Comparison of ENCODE assay signal across 10 mouse cellular contexts in genomic region chr17:34109038-34109805, GRCm38 (mm10). TPM values are rescaled to one million over a fixed set of nuclear protein-coding genes. Genes with fewer than 3 reads are reported as not detected.
A peak's percentile ranks its signal among the peaks of the same experiment; 100 is the strongest.
DNase-seq lines count a peak whose midpoint lies in the region; ATAC-seq and TF ChIP-seq lines count a peak whose summit lies in the region.
"Had no signal": no experiment of that assay in that cellular context is flagged by ENCODE, and none has a peak within 500 bp of the region (broad histone marks: within the 10 kb centered on the region; RNA-seq: fewer than 3 reads in every experiment).

No protein-coding gene starts in this region.

- no peak for ATAC-seq in heart, postnatal 0 days (ENCODE audit: insufficient read depth, low read depth)
- peak; percentile 33 for ATAC-seq in CD4-positive, CD25-positive, alpha-beta regulatory T cell, adult 4 months
- no peak for ATAC-seq in liver, postnatal 0 days

- peak; percentile 19; the same call in 1 of the 2 replicates for TF ChIP-seq CTCF in heart, postnatal 0 days (IDR thresholded peaks at IDR 0.05; ENCODE audit: low read depth)
- no peak for TF ChIP-seq CTCF in embryonic fibroblast, embryonic 13.5 days (IDR thresholded peaks at IDR 0.05; ENCODE audit: borderline replicate concordance, insufficient read depth, low read length)
- TF ChIP-seq CTCF in liver, postnatal 0 days (IDR thresholded peaks at IDR 0.05; ENCODE audit: low read depth) = peak; percentile 36

- no peak for TF ChIP-seq EP300 in heart, postnatal 0 days (IDR thresholded peaks at IDR 0.05; ENCODE audit: low read depth)
- no peak for TF ChIP-seq EP300 in liver, postnatal 0 days (IDR thresholded peaks at IDR 0.05; ENCODE audit: low read depth)

- 75% methylated on average over 14 of the region's 14 CpGs for WGBS in heart, postnatal 0 days
- 74% methylated on average over 14 of the region's 14 CpGs for WGBS in liver, postnatal 0 days (ENCODE audit: insufficient replicate concordance)

- H3K27ac ChIP-seq in heart, postnatal 0 days (ENCODE audit: low read depth) = 0 out of 2 replicates have a peak overlapping the region, but pooled peaks have one; percentile 34
- no peak overlapping the region for H3K27ac ChIP-seq in embryonic fibroblast, embryonic 13.5 days (ENCODE audit: insufficient read depth, low read length)
- H3K27ac ChIP-seq in liver, postnatal 0 days (ENCODE audit: low read depth) = no peak overlapping the region

- H3K36me3 ChIP-seq in heart, postnatal 0 days (replicated peaks; ENCODE audit: control insufficient read depth, insufficient read depth, low read length) = peaks cover 48% of the 10 kb centered on the region
- H3K36me3 ChIP-seq in liver, postnatal 0 days (replicated peaks; ENCODE audit: insufficient read depth, low read length) = peaks cover 46% of the 10 kb centered on the region

- H3K4me2 ChIP-seq in heart, postnatal 0 days (ENCODE audit: low read depth, low read length) = no peak overlapping the region
- no peak overlapping the region for H3K4me2 ChIP-seq in liver, postnatal 0 days (ENCODE audit: low read depth, low read length)

- no peak overlapping the region for H3K9ac ChIP-seq in heart, postnatal 0 days (replicated peaks; ENCODE audit: low read depth, low read length)
- no peak overlapping the region for H3K9ac ChIP-seq in liver, postnatal 0 days (replicated peaks)

- intact Hi-C loops in heart, postnatal 25 days (cut with DNase I) = no loop called here

- no peak for DNase-seq in heart, postnatal 0 days (ENCODE audit: low spot score)
- no peak for DNase-seq in heart, postnatal 25 days (ENCODE audit: low spot score)
- DNase-seq in liver, postnatal 0 days = no peak
- DNase-seq in ovary, adult 18-20 months (ENCODE audit: low spot score) = no peak
- no peak for DNase-seq in right cerebral cortex, postnatal 25 days
- DNase-seq in adrenal gland, adult 8-10 months = no peak

- H3K4me3 ChIP-seq in heart, postnatal 0 days (ENCODE audit: low read depth, low read length) = no peak overlapping the region
- H3K4me3 ChIP-seq in embryonic fibroblast, embryonic 13.5 days (ENCODE audit: insufficient read depth, low read length) = no peak overlapping the region
- no peak overlapping the region for H3K4me3 ChIP-seq in liver, postnatal 0 days (ENCODE audit: low read depth, low read length)

- H3K9me3 ChIP-seq in heart, postnatal 0 days (replicated peaks; ENCODE audit: control insufficient read depth, low read length) = peaks cover 5% of the 10 kb centered on the region; the same call in 1 of the 2 replicates
- H3K9me3 ChIP-seq in liver, postnatal 0 days (ENCODE audit: low read length) = no peaks in the 10 kb centered on the region

- H3K4me1 ChIP-seq in heart, postnatal 0 days (ENCODE audit: control insufficient read depth, insufficient read depth) = no peaks in the 10 kb centered on the region
- no peaks in the 10 kb centered on the region for H3K4me1 ChIP-seq in embryonic fibroblast, embryonic 13.5 days (ENCODE audit: control insufficient read depth, insufficient read depth, low read length)
- no peaks in the 10 kb centered on the region for H3K4me1 ChIP-seq in liver, postnatal 0 days (ENCODE audit: insufficient read depth)

- no peaks in the 10 kb centered on the region for H3K27me3 ChIP-seq in heart, postnatal 0 days (ENCODE audit: control insufficient read depth, insufficient read depth, low read length)
- H3K27me3 ChIP-seq in liver, postnatal 0 days (ENCODE audit: insufficient read depth, low read length) = no peaks in the 10 kb centered on the region

- peak; percentile 1; the same call in 1 of the 2 replicates for TF ChIP-seq POLR2A in embryonic fibroblast, embryonic 13.5 days (IDR thresholded peaks at IDR 0.05; ENCODE audit: low read depth, low read length)

RNA-seq across cellular contexts. Expression of gene H2-DMa, which starts 10.1 kb away (rescaled TPM):
- total RNA-seq in heart, postnatal 0 days (2014; rRNA removed; ENCODE audit: low replicate concordance) = 2.6 and 7.2 TPM in 2 replicates
- polyA plus RNA-seq in heart, postnatal 0 days (2015; fragmentation: Nextera tagmentation; extraction: Ambion mirVana) = 4.2 and 4.6 TPM in 2 replicates
- 1 to 10 TPM; 3.7 to 4.5 TPM for total RNA-seq in heart, postnatal 25 days (2021)
- 100 to 1,000 TPM; 144 to 205 TPM for polyA plus RNA-seq in CD4-positive, CD25-positive, alpha-beta regulatory T cell, adult 4 months (2017; shearing (Covaris generic))
- polyA plus RNA-seq in embryonic fibroblast, embryonic 13.5 days (2011; ENCODE audit: insufficient read length, low read depth, missing spikeins) = 8.2 and 10.0 TPM in 2 replicates
- polyA plus RNA-seq in liver, postnatal 0 days (2015; fragmentation: Nextera tagmentation; extraction: Ambion mirVana) = 9.7 and 11.9 TPM in 2 replicates
- total RNA-seq in adrenal gland, adult 8-10 months (2022) = 10 to 100 TPM; 12.2 to 24.6 (median 21.1) TPM

RNA-seq across cellular contexts. Expression of gene Brd2, which starts 13.2 kb away (rescaled TPM):
- 83.2 and 87.5 TPM in 2 replicates for total RNA-seq in heart, postnatal 0 days (2014; rRNA removed; ENCODE audit: low replicate concordance)
- polyA plus RNA-seq in heart, postnatal 0 days (2015; fragmentation: Nextera tagmentation; extraction: Ambion mirVana) = 33.4 and 38.4 TPM in 2 replicates
- total RNA-seq in heart, postnatal 25 days (2021) = 10 to 100 TPM; 72.9 to 75.8 TPM
- 100 to 1,000 TPM; 108 to 154 TPM for polyA plus RNA-seq in CD4-positive, CD25-positive, alpha-beta regulatory T cell, adult 4 months (2017; shearing (Covaris generic))
- 205 and 233 TPM in 2 replicates for polyA plus RNA-seq in embryonic fibroblast, embryonic 13.5 days (2011; ENCODE audit: insufficient read length, low read depth, missing spikeins)
- 29.2 and 32.5 TPM in 2 replicates for polyA plus RNA-seq in liver, postnatal 0 days (2015; fragmentation: Nextera tagmentation; extraction: Ambion mirVana)
- total RNA-seq in adrenal gland, adult 8-10 months (2022) = 100 to 1,000 TPM; 185 to 240 (median 215) TPM

RNA-seq across cellular contexts. Expression of gene H2-Oa, which starts 17.1 kb away (rescaled TPM):
- total RNA-seq in heart, postnatal 0 days (2014; rRNA removed; ENCODE audit: low replicate concordance) = not detected in 2 replicates
- not detected in 2 replicates for polyA plus RNA-seq in heart, postnatal 0 days (2015; fragmentation: Nextera tagmentation; extraction: Ambion mirVana)
- total RNA-seq in heart, postnatal 25 days (2021) = not detected
- 10 to 100 TPM; 56.0 to 68.2 TPM for polyA plus RNA-seq in CD4-positive, CD25-positive, alpha-beta regulatory T cell, adult 4 months (2017; shearing (Covaris generic))
- not detected in 2 replicates for polyA plus RNA-seq in embryonic fibroblast, embryonic 13.5 days (2011; ENCODE audit: insufficient read length, low read depth, missing spikeins)
- 0.72 and 0.85 TPM in 2 replicates for polyA plus RNA-seq in liver, postnatal 0 days (2015; fragmentation: Nextera tagmentation; extraction: Ambion mirVana)
- 1 to 10 TPM in 1 of 4 experiments, under 1 TPM in 3; 0.24 to 1.1 (median 0.64) TPM for total RNA-seq in adrenal gland, adult 8-10 months (2022)
- total RNA-seq: gastrocnemius, postnatal 4 days had no signal

RNA-seq across cellular contexts. Expression of gene H2-DMb2, which starts 33.9 kb away (rescaled TPM):
- total RNA-seq in heart, postnatal 0 days (2014; rRNA removed; ENCODE audit: low replicate concordance) = 1.5 TPM in 1 of 2 replicates, not detected in the other
- 0.33 and 0.38 TPM in 2 replicates for polyA plus RNA-seq in heart, postnatal 0 days (2015; fragmentation: Nextera tagmentation; extraction: Ambion mirVana)
- total RNA-seq in heart, postnatal 25 days (2021) = 1 to 10 TPM in 1 of 2 experiments, under 1 TPM in 1; 0.91 to 1.6 TPM
- 10 to 100 TPM in 1 of 2 experiments, 1 to 10 TPM in 1; 3.7 to 27.1 TPM for polyA plus RNA-seq in CD4-positive, CD25-positive, alpha-beta regulatory T cell, adult 4 months (2017; shearing (Covaris generic))
- polyA plus RNA-seq in embryonic fibroblast, embryonic 13.5 days (2011; ENCODE audit: insufficient read length, low read depth, missing spikeins) = not detected in 2 replicates
- polyA plus RNA-seq in liver, postnatal 0 days (2015; fragmentation: Nextera tagmentation; extraction: Ambion mirVana) = 1.9 and 2.1 TPM in 2 replicates
- total RNA-seq in adrenal gland, adult 8-10 months (2022) = 1 to 10 TPM; 2.0 to 4.5 (median 4.0) TPM
- polyA plus RNA-seq: neural tube, embryonic 11.5 days had no signal

RNA-seq across cellular contexts. Expression of gene H2-DMb1, which starts 43.6 kb away (rescaled TPM):
- 0.19 TPM in 1 of 2 replicates, not detected in the other for total RNA-seq in heart, postnatal 0 days (2014; rRNA removed; ENCODE audit: low replicate concordance)
- polyA plus RNA-seq in heart, postnatal 0 days (2015; fragmentation: Nextera tagmentation; extraction: Ambion mirVana) = 0.65 and 0.90 TPM in 2 replicates
- 1 to 10 TPM; 1.1 to 1.3 TPM for total RNA-seq in heart, postnatal 25 days (2021)
- 1 to 10 TPM; 3.4 to 6.2 TPM for polyA plus RNA-seq in CD4-positive, CD25-positive, alpha-beta regulatory T cell, adult 4 months (2017; shearing (Covaris generic))
- polyA plus RNA-seq in embryonic fibroblast, embryonic 13.5 days (2011; ENCODE audit: insufficient read length, low read depth, missing spikeins) = 2.2 and 2.4 TPM in 2 replicates
- polyA plus RNA-seq in liver, postnatal 0 days (2015; fragmentation: Nextera tagmentation; extraction: Ambion mirVana) = 3.9 and 4.0 TPM in 2 replicates
- 10 to 100 TPM in 2 of 4 experiments, 1 to 10 TPM in 2; 5.2 to 11.5 (median 10.5) TPM for total RNA-seq in adrenal gland, adult 8-10 months (2022)
- polyA plus RNA-seq: neural tube, embryonic 11.5 days had no signal

Comparison
In these comparisons a context has a peak if more than half of its experiments do, and no peak if none do; other contexts are left out.
1. RNA of gene H2-DMa, which starts 10.1 kb away (polyA plus RNA-seq): 144 to 205 TPM in CD4-positive, CD25-positive, alpha-beta regulatory T cell, adult 4 months; 9.7 to 11.9 TPM in liver, postnatal 0 days, 8.2 to 10.0 TPM in embryonic fibroblast, embryonic 13.5 days and 4.2 to 4.6 TPM in heart, postnatal 0 days; every median in the first group is over 10 times any median in the second.
2. RNA of gene H2-Oa, which starts 17.1 kb away (polyA plus RNA-seq): 56.0 to 68.2 TPM in CD4-positive, CD25-positive, alpha-beta regulatory T cell, adult 4 months; 0.72 to 0.85 TPM in liver, postnatal 0 days, not detected in heart, postnatal 0 days and not detected in embryonic fibroblast, embryonic 13.5 days; every median in the first group is over 10 times any median in the second.